Mouse (Mus musculus) adrenal gland, postnatal 0 days (tissue): Measurements from ENCODE around the gene Il25. TPM values are rescaled to one million over a fixed set of nuclear protein-coding genes. Genes with fewer than 3 reads are reported as not detected.

Experiments used
- microRNA-seq: library from miRNA; unstranded; fragments of <30 nt; microRNA quantifications from one replicate; pipeline ENCODE4, GENCODE M21; 2016; ENCODE audit warnings: borderline replicate concordance; ENCODE audit not compliant: insufficient number of aligned reads
- polyA plus RNA-seq: library from polyadenylated mRNA; unstranded; fragments of >200 nt; fragmentation: Nextera tagmentation; extraction: Ambion mirVana; gene quantifications from 2 replicates; pipeline ENCODE4 v1.2.1, GENCODE M21; 2015

The Il25 gene
- 0.32 TPM in 1 of 2 replicates, not detected in the other for polyA plus RNA-seq

DNA sequence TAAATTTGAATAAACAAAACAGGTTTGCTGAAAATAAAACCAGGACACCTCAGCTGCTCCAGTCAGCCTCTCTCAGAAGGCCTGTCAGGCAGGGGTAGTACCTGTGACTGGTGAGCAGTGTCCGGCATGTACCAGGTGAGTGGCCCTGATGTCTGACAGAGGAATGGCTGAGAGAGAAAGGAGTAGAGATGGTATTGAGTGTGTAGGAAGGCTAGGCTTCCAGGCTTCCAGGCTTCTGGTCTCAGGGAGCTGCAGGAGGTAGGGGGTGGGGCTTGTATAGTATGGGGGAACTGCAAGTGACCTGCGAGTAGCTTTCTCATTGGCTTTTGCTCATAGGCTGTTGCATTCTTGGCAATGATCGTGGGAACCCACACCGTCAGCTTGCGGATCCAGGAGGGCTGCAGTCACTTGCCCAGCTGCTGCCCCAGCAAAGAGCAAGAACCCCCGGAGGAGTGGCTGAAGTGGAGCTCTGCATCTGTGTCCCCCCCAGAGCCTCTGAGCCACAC is at the start of gene Il25:
Gene Il25, plus strand, starts transcription at position 51 of the 506 bp plus-strand sequence.

DNA sequence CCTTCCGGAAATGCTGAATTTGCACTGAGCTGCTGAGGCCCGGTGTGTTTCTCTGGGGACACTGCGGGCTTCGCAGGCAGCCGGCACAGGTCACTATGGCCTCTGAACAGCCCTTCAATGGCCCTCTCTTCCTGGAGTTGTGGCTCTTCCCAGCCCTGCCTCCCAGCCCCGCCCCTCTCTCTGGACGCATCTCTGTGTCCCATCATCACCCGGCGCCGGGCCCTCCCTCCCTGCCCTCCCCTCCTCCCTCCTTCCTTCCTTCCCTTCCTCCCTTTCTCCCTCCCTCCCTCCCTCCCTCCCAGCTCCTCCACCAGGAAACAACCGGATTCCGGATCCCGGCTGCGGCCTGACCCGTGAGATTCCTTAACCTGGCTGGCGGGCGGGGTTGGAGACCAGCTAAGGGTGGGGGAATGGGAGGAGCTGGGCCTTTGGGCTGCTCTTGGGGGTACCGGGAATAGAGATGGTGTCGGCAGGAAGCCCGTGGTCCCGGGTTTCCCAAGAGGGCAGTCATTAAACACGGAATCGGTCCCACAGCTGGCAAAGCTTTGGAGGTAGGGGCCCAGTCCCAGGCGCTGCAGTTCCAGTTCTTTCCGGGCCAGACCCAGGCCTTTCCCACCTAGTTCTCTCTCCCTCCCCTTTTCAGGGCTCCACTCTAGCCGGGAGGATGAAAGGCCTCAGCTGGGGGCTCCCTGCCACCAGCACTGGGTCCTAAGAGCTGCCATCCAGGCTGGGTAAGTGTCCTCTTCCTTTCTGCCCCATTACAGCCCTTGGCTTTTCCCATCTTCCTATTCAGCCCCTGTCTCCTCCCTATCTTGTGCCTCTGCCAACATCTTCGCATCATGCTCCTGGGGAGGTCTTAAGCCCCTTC is 49.1 kb upstream of the Il25 start, which contains the start of the genes Bcl2l2 and Gm20521:
Gene Bcl2l2, plus strand, starts transcription at position 224 of the 868 bp plus-strand sequence.
Gene Gm20521, plus strand, starts transcription at position 288 of the 868 bp plus-strand sequence.

GRCm38 (mm10) chr14:54892200-54892599 is 40.3 kb upstream of the Il25 start, which contains the start of gene Pabpn1:
Gene Pabpn1, plus strand, starts transcription at chr14:54892500.

DNA sequence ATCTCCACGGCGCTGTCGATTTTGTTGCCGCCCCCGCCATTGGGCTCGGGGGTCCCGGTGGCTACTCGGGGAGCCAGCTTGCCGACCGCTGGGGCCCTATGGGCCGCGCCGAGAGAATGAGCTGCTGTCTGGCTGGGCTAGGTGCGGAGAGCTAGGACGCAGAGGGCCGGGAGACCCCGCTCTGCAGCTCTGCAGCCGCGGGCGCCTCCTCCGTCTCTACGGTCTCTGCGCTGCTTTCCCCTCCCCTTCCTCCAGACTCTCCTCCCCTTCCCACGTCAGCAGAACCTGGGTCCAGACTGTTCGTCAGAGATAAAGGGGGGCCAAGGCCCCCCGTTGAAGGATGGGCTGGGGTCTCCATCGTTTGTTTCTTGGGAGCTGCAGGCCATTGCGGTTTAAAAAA is 19.6 kb upstream of the Il25 start, which contains the start of gene Slc22a17:
Gene Slc22a17, minus strand, starts transcription at position 247 of the 400 bp plus-strand sequence.

DNA sequence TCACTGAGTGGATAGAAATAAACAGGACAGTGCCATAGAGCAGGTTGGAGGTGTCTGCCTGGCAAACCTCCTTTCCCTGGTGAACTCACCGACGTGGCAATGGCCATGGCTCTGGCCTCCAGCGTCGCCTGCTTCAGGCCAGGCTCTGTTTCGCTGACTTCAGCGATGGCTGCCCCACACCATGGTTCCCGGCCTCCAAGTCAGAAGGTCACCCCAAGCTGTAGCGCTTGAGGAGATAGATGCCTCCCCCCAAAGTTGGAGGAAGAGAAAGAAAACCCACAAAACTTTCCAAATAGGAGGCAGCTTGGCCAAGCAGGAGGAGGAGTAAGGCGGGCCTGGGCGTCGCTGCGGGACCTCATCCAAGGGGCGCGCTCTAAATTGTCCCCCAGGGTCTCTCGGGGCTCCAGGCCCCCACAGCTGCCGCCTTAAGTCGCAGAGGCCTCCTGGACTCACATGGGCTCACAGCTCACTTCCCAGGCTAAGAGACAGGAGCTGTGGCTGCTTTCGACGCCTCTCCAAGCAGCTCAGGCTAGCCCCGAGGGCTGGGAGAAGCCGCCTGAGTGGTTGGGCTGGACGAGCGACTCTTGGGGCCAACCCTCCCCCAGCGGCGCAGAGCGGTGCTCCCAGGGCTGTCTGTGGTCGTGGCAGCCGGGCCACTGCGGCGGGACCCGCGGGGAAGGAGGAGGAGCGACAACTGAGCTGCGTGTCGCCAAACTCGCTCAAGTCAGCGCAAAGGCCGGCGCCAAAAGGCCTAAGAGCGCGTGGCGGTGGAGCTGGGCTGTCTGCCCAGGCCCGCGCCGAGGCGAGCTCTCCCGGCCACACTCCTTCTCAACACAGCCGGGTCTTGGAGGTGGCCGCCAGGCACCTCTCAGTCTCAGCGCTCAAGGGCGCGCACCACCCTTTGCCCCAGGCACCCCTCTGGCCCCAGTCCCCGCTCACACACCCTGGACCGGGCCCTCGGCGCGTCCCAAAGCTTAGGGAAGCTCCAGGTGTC is 6.8 kb upstream of the Il25 start, which contains the start of gene Efs:
Gene Efs, minus strand, starts transcription at position 778 of the 994 bp plus-strand sequence.

DNA sequence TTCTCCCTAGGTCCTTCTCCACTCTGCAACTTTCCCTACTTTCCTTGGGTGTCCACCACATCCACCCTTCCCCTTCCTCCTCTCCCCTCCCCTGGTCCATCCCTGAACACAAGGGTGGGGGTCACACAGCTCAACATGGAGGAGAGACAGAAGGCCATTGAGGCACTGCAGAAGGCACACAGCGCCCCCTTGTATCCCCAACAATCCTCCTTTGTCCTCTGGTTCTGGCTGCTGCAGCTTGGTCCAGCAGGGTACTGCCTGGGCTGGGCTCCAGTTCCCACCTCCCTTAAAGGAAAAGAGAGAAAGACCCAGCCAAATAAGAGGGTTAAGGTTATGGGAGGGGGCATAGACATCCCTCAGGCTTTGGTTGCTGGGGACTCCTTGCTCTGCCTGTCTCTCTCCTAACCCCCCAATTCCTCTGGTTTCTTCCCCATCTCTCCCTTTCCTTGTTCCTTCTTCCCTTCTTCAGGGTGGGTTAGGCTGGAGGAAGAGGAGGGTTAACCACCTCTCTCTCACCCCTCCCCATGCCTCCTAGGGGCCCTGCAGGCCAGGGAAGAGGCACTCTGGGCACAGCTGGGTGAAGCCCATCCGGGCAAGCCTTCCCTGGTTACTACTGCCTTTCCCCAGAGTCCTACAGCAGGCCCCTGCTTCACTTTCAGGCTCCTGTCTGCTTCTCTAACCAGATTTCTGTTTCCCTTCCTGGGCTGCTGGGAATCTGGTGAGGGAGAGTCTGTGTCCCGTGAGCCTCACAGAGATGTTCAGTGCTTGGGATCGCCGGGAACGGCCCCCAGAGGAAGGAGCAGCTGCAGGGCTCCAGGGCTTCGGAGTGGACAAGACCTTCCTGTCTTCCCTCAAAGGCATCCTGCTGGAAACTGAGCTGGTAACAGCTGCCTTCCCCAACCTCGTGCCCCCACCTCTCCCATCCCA is 3.7 kb downstream of the Il25 start, which contains the start of gene Cmtm5:
Gene Cmtm5, plus strand, starts transcription at position 358 of the 927 bp plus-strand sequence.

GRCm38 (mm10) chr14:54966320-54966977 is 34.0 kb downstream of the Il25 start, which contains the start of gene Myh6:
Gene Myh6, minus strand, starts transcription at chr14:54966927.

GRCm38 (mm10) chr14:54976633-54977032 is 44.1 kb downstream of the Il25 start, which contains the start of gene Gm17428:
Gene Gm17428, plus strand, starts transcription at chr14:54976933.

Small RNA genes within 50 kb of the gene (microRNA-seq; reads per million reads assigned to microRNA genes)
- gene Mir208a = not detected
- 4.2 reads per million, percentile 3 among the genes with 10 or more reads in this experiment for gene Mir208b

Other genes with a start within 250 kb of the Il25 start
- 88.8 and 106 TPM in 2 replicates for gene 1700123O20Rik, start 246.5 kb upstream of the Il25 start, polyA plus RNA-seq
- gene Acin1, start 245.8 kb upstream of the Il25 start, polyA plus RNA-seq = 49.4 and 65.2 TPM in 2 replicates
- gene Gm29776, start 233.9 kb upstream of the Il25 start, polyA plus RNA-seq = 0.11 and 0.19 TPM in 2 replicates
- gene Cebpe, start 220.5 kb upstream of the Il25 start, polyA plus RNA-seq = 0.77 and 1.2 TPM in 2 replicates
- gene Slc7a8, start 150.7 kb upstream of the Il25 start, polyA plus RNA-seq = 16.5 and 30.8 TPM in 2 replicates
- 1.1 and 1.5 TPM in 2 replicates for gene Rnf212b, start 118.6 kb upstream of the Il25 start, polyA plus RNA-seq
- gene Homez, start 61.7 kb upstream of the Il25 start, polyA plus RNA-seq = 5.6 and 9.5 TPM in 2 replicates
- 1.6 and 1.8 TPM in 2 replicates for gene Ppp1r3e, start 55.1 kb upstream of the Il25 start, polyA plus RNA-seq
- gene Bcl2l2, start 49.3 kb upstream of the Il25 start, polyA plus RNA-seq = 3.2 and 4.3 TPM in 2 replicates
- 2.8 TPM in 1 of 2 replicates, not detected in the other for gene Gm20521, start 49.3 kb upstream of the Il25 start, polyA plus RNA-seq
- gene Pabpn1, start 40.2 kb upstream of the Il25 start, polyA plus RNA-seq = 56.6 and 88.0 TPM in 2 replicates
- 47.4 and 48.2 TPM in 2 replicates for gene Slc22a17, start 19.6 kb upstream of the Il25 start, polyA plus RNA-seq
- gene Efs, start 6.6 kb upstream of the Il25 start, polyA plus RNA-seq = 10.4 and 13.2 TPM in 2 replicates
- 5.5 and 12.5 TPM in 2 replicates for gene Cmtm5, start 3.6 kb downstream of the Il25 start, polyA plus RNA-seq
- gene Myh6, start 34.2 kb downstream of the Il25 start, polyA plus RNA-seq = 1.1 and 3.5 TPM in 2 replicates
- not detected in 2 replicates for gene Gm17428, start 44.2 kb downstream of the Il25 start, polyA plus RNA-seq
- 1.7 and 2.2 TPM in 2 replicates for gene Myh7, start 61.9 kb downstream of the Il25 start, polyA plus RNA-seq
- gene Ngdn, start 82.8 kb downstream of the Il25 start, polyA plus RNA-seq = 77.4 and 82.0 TPM in 2 replicates
- gene Zfhx2, start 159.6 kb downstream of the Il25 start, polyA plus RNA-seq = 4.4 and 6.0 TPM in 2 replicates
- gene Thtpa, start 162.1 kb downstream of the Il25 start, polyA plus RNA-seq = 13.7 and 16.6 TPM in 2 replicates
- gene Ap1g2, start 173.9 kb downstream of the Il25 start, polyA plus RNA-seq = 10.0 and 17.4 TPM in 2 replicates
- 3.6 and 7.0 TPM in 2 replicates for gene Jph4, start 184.2 kb downstream of the Il25 start, polyA plus RNA-seq